Mouse (Mus musculus): ENCODE measurements around the gene Hpd. TPM values are rescaled to one million over a fixed set of nuclear protein-coding genes. Genes with fewer than 3 reads are reported as not detected.

Gene Hpd
- polyA plus RNA-seq, 1 experiment from 2014 or later = 5.9 TPM

- no peaks in the 10 kb centered on the region for H3K36me3 ChIP-seq
- peak; percentile 47 for ATAC-seq
- no peaks in the 10 kb centered on the region for H3K9me3 ChIP-seq (replicated peaks)
- peak overlapping the region; percentile 2; the same call in 1 of the 2 replicates for H3K4me2 ChIP-seq
- WGBS (ENCODE audit: insufficient replicate concordance) = 72% methylated on average over 6 of the region's 6 CpGs
- no peak overlapping the region for H3K9ac ChIP-seq
- no peak overlapping the region for H3K4me3 ChIP-seq
- H3K4me1 ChIP-seq = peaks cover 14% of the 10 kb centered on the region; the same call in 1 of the 2 replicates
- peaks cover 35% of the 10 kb centered on the region for H3K27me3 ChIP-seq (replicated peaks)
- peak overlapping the region; percentile 28; the same call in 1 of the 2 replicates for H3K27ac ChIP-seq
Measured at GRCm38 (mm10) chr5:123181536-123181935, 991 bp downstream of the Hpd start.

- H3K36me3 ChIP-seq = no peaks in the 10 kb centered on the region
- no peak overlapping the region for H3K9ac ChIP-seq
- peaks cover 14% of the 10 kb centered on the region; the same call in 1 of the 2 replicates for H3K4me1 ChIP-seq
- H3K4me2 ChIP-seq = no peak overlapping the region
- H3K27ac ChIP-seq = no peak overlapping the region
- no peak overlapping the region for H3K4me3 ChIP-seq
- ATAC-seq = no peak
- no peaks in the 10 kb centered on the region for H3K9me3 ChIP-seq (replicated peaks)
- 81% methylated on average over 15 of the region's 15 CpGs for WGBS (ENCODE audit: insufficient replicate concordance)
- H3K27me3 ChIP-seq (replicated peaks) = peaks cover 28% of the 10 kb centered on the region
Measured at GRCm38 (mm10) chr5:123180390-123180789, 2.1 kb downstream of the Hpd start.

GRCm38 (mm10) chr5:123178792-123179191 is 3.7 kb downstream of the Hpd start:
- Histone ChIP-seq H3K9me3 (replicated peaks) (no peaks in the 10 kb centered on the region), H3K27ac (no peak overlapping the region), H3K9ac (no peak overlapping the region), H3K36me3 (no peaks in the 10 kb centered on the region), H3K4me3 (no peak overlapping the region), H3K4me1 (peaks cover 14% of the 10 kb centered on the region; the same call in 1 of the 2 replicates), H3K27me3 (replicated peaks) (peaks cover 20% of the 10 kb centered on the region), H3K4me2 (no peak overlapping the region)
- ATAC-seq = no peak
- WGBS (ENCODE audit: insufficient replicate concordance) = 72% methylated on average over 5 of the region's 5 CpGs

- Histone ChIP-seq H3K27me3 (replicated peaks) (no peaks in the 10 kb centered on the region), H3K9me3 (replicated peaks) (no peaks in the 10 kb centered on the region), H3K4me1 (peaks cover 24% of the 10 kb centered on the region), H3K36me3 (peaks cover 8% of the 10 kb centered on the region), H3K4me2 (peak overlapping the region; percentile 59), H3K4me3 (0 out of 2 replicates have a peak overlapping the region, but pooled peaks have one; percentile 5), H3K27ac (peak overlapping the region; percentile 27; the same call in 1 of the 2 replicates), H3K9ac (no peak overlapping the region)
- 25% methylated on average over 22 of the region's 22 CpGs for WGBS (ENCODE audit: insufficient replicate concordance)
- peak; percentile 88 for ATAC-seq
Measured at GRCm38 (mm10) chr5:123171646-123172350, 10.7 kb downstream of the Hpd start.

- Histone ChIP-seq H3K4me3 (no peak overlapping the region), H3K9me3 (replicated peaks) (no peaks in the 10 kb centered on the region), H3K4me1 (peaks cover 29% of the 10 kb centered on the region), H3K27me3 (replicated peaks) (no peaks in the 10 kb centered on the region), H3K9ac (no peak overlapping the region), H3K4me2 (no peak overlapping the region), H3K27ac (no peak overlapping the region), H3K36me3 (peaks cover 22% of the 10 kb centered on the region)
- ATAC-seq = no peak
- 78% methylated on average over 9 of the region's 9 CpGs for WGBS (ENCODE audit: insufficient replicate concordance)
Measured at GRCm38 (mm10) chr5:123170365-123170764, 12.2 kb downstream of the Hpd start.

GRCm38 (mm10) chr5:123169284-123169683 is 13.2 kb downstream of the Hpd start, which contains the start of gene Psmd9:
Gene Psmd9, plus strand, starts transcription at chr5:123169413.
- Histone ChIP-seq H3K27ac (no peak within 1 kb of the TSS), H3K4me3 (no peak within 1 kb of the TSS), H3K9me3 (replicated peaks) (no peaks in the 10 kb centered on the region), H3K36me3 (peaks cover 28% of the 10 kb centered on the region), H3K27me3 (replicated peaks) (no peaks in the 10 kb centered on the region), H3K9ac (no peak within 1 kb of the TSS), H3K4me2 (no peak within 1 kb of the TSS), H3K4me1 (peaks cover 29% of the 10 kb centered on the region)
- ATAC-seq = no peak
- WGBS (ENCODE audit: insufficient replicate concordance) = 69% methylated on average over 5 of the region's 5 CpGs

- Histone ChIP-seq H3K4me2 (no peak overlapping the region), H3K27me3 (replicated peaks) (no peaks in the 10 kb centered on the region), H3K36me3 (peaks cover 45% of the 10 kb centered on the region), H3K9ac (no peak overlapping the region), H3K27ac (no peak overlapping the region), H3K4me3 (no peak overlapping the region), H3K4me1 (peaks cover 24% of the 10 kb centered on the region), H3K9me3 (replicated peaks) (no peaks in the 10 kb centered on the region)
- no peak for ATAC-seq
- WGBS (ENCODE audit: insufficient replicate concordance) = 63% methylated on average over 5 of the region's 5 CpGs
Measured at GRCm38 (mm10) chr5:123167591-123167990, 14.9 kb downstream of the Hpd start.

- H3K36me3 ChIP-seq = peaks cover 56% of the 10 kb centered on the region
- WGBS (ENCODE audit: insufficient replicate concordance) = 78% methylated on average over 10 of the region's 10 CpGs
- ATAC-seq = no peak
Measured at GRCm38 (mm10) chr5:123166437-123166836, 16.1 kb downstream of the Hpd start.

GRCm38 (mm10) chr5:123162942-123163341 is 19.6 kb downstream of the Hpd start:
- Histone ChIP-seq H3K4me3 (no peak overlapping the region), H3K9ac (no peak overlapping the region), H3K9me3 (replicated peaks) (no peaks in the 10 kb centered on the region), H3K27ac (no peak overlapping the region), H3K27me3 (replicated peaks) (no peaks in the 10 kb centered on the region), H3K36me3 (peaks cover 90% of the 10 kb centered on the region), H3K4me2 (no peak overlapping the region), H3K4me1 (peaks cover 8% of the 10 kb centered on the region)
- 85% methylated on average over 9 of the region's 9 CpGs for WGBS (ENCODE audit: insufficient replicate concordance)
- no peak for ATAC-seq

More at GRCm38 (mm10) chr5:123166437-123166836, 16.1 kb downstream of the Hpd start:
- Histone ChIP-seq H3K9me3 (replicated peaks) (no peaks in the 10 kb centered on the region), H3K4me3 (no peak overlapping the region), H3K4me1 (peaks cover 13% of the 10 kb centered on the region), H3K27ac (no peak overlapping the region), H3K4me2 (no peak overlapping the region), H3K27me3 (replicated peaks) (no peaks in the 10 kb centered on the region), H3K9ac (no peak overlapping the region)

- peaks cover 92% of the 10 kb centered on the region for H3K36me3 ChIP-seq
- ATAC-seq = 0 out of 2 replicates have a peak, but pooled peaks have one; percentile 17
- 85% methylated on average over 15 of the region's 15 CpGs for WGBS (ENCODE audit: insufficient replicate concordance)
Measured at GRCm38 (mm10) chr5:123160341-123160740, 22.2 kb downstream of the Hpd start.

GRCm38 (mm10) chr5:123159866-123160265 is 22.7 kb downstream of the Hpd start:
- H3K4me1 ChIP-seq = 0 out of 2 replicates have a peak, but pooled peaks cover 5% of the 10 kb centered on the region

More at GRCm38 (mm10) chr5:123160341-123160740, 22.2 kb downstream of the Hpd start:
- Histone ChIP-seq H3K4me3 (no peak overlapping the region), H3K9ac (no peak overlapping the region), H3K27me3 (replicated peaks) (no peaks in the 10 kb centered on the region), H3K9me3 (replicated peaks) (no peaks in the 10 kb centered on the region), H3K4me1 (0 out of 2 replicates have a peak, but pooled peaks cover 2% of the 10 kb centered on the region), H3K4me2 (no peak overlapping the region), H3K27ac (no peak overlapping the region)

GRCm38 (mm10) chr5:123159446-123159845 is 23.1 kb downstream of the Hpd start:
- ATAC-seq = no peak
- Histone ChIP-seq H3K4me1 (0 out of 2 replicates have a peak, but pooled peaks cover 5% of the 10 kb centered on the region), H3K9ac (no peak overlapping the region), H3K9me3 (replicated peaks) (no peaks in the 10 kb centered on the region), H3K27ac (no peak overlapping the region), H3K27me3 (replicated peaks) (no peaks in the 10 kb centered on the region), H3K4me2 (no peak overlapping the region), H3K4me3 (no peak overlapping the region), H3K36me3 (peaks cover 97% of the 10 kb centered on the region)
- WGBS (ENCODE audit: insufficient replicate concordance) = 85% methylated on average over 4 of the region's 4 CpGs

More at GRCm38 (mm10) chr5:123159866-123160265, 22.7 kb downstream of the Hpd start:
- Histone ChIP-seq H3K36me3 (peaks cover 96% of the 10 kb centered on the region), H3K27ac (no peak overlapping the region), H3K9me3 (replicated peaks) (no peaks in the 10 kb centered on the region), H3K4me3 (no peak overlapping the region), H3K4me2 (no peak overlapping the region), H3K9ac (no peak overlapping the region), H3K27me3 (replicated peaks) (no peaks in the 10 kb centered on the region)
- 93% methylated on average over 15 of the region's 15 CpGs for WGBS (ENCODE audit: insufficient replicate concordance)
- no peak for ATAC-seq
